Mouse (Mus musculus): Measurements from ENCODE around the gene Gm10160.

- TF ChIP-seq CTCF (conservative IDR thresholded peaks at IDR 0.05; ENCODE audit: low read length) (no peak), NANOG (IDR thresholded peaks at IDR 0.05; ENCODE audit: borderline replicate concordance, low read length) (no peak)
Observed at GRCm38 (mm10) chr7:81846008-81846407, 9.6 kb downstream of the Gm10160 start.
